Mouse (Mus musculus) left cerebral cortex, adult 9 months (tissue): ENCODE measurements at regions not wholly inside any gene's neighbourhood (a gene's known extent, or its start where the extent isn't known, plus 50 kb on each side); places are given as distances from the start of the nearest gene placed in this dataset.

Source experiments
- DNase-seq, 2 experiments: peaks; one replicate each; pipeline ENCODE4 v3.0.0; 2022; ENCODE audit warnings: low spot score in 2 of 2

- DNase-seq: no peak
These were observed 436.7 kb upstream of the Jarid2 start for GRCm38 (mm10) chr13:44292476-44293056.

- peak in 1 of 2 experiments; percentile 45 for DNase-seq
These were observed 435.4 kb upstream of the Jarid2 start for GRCm38 (mm10) chr13:44293736-44294416.

GRCm38 (mm10) chr13:44295621-44296020 is 433.7 kb upstream of the Jarid2 start:
- DNase-seq: no peak

- DNase-seq: no peak
These were observed 428.7 kb upstream of the Jarid2 start for GRCm38 (mm10) chr13:44300611-44301010.

GRCm38 (mm10) chr13:44301215-44301614 is 428.1 kb upstream of the Jarid2 start:
- no peak for DNase-seq

GRCm38 (mm10) chr13:44301936-44302335 is 427.3 kb upstream of the Jarid2 start:
- DNase-seq: no peak

- DNase-seq: no peak
These were observed 423.9 kb upstream of the Jarid2 start for GRCm38 (mm10) chr13:44305134-44305991.

GRCm38 (mm10) chr13:44306275-44307050 is 422.8 kb upstream of the Jarid2 start:
- peak in 1 of 2 experiments; percentile 69 for DNase-seq

GRCm38 (mm10) chr13:44308227-44308626 is 421.0 kb upstream of the Jarid2 start:
- DNase-seq: peak in 1 of 2 experiments; percentile 20

GRCm38 (mm10) chr13:44312237-44312636 is 417.0 kb upstream of the Jarid2 start:
- no peak for DNase-seq

- DNase-seq: peak in 1 of 2 experiments; percentile 64
These were observed 412.4 kb upstream of the Jarid2 start for GRCm38 (mm10) chr13:44316747-44317446.

- DNase-seq: peak; percentile 42 to 60
These were observed 411.7 kb upstream of the Jarid2 start for GRCm38 (mm10) chr13:44317596-44317995.

GRCm38 (mm10) chr13:44319101-44319500 is 410.2 kb upstream of the Jarid2 start:
- no peak for DNase-seq

GRCm38 (mm10) chr13:44319511-44319910 is 409.8 kb upstream of the Jarid2 start:
- no peak for DNase-seq

- DNase-seq: no peak
These were observed 409.0 kb upstream of the Jarid2 start for GRCm38 (mm10) chr13:44320311-44320710.

GRCm38 (mm10) chr13:44321009-44321596 is 408.2 kb upstream of the Jarid2 start:
- DNase-seq: peak in 1 of 2 experiments; percentile 42

GRCm38 (mm10) chr13:44328416-44328815 is 400.9 kb upstream of the Jarid2 start:
- no peak for DNase-seq

- DNase-seq: no peak
These were observed 400.1 kb upstream of the Jarid2 start for GRCm38 (mm10) chr13:44329161-44329560.

GRCm38 (mm10) chr13:44329701-44330100 is 399.6 kb upstream of the Jarid2 start:
- DNase-seq: no peak

- DNase-seq: no peak
These were observed 396.5 kb upstream of the Jarid2 start for GRCm38 (mm10) chr13:44332716-44333240.
